Mouse (Mus musculus) C2C12 (cell line): ENCODE results near the gene Spata31d1b. TPM values are rescaled to one million over a fixed set of nuclear protein-coding genes. Genes with fewer than 3 reads are reported as not detected.
"Not testable (repeated sequence)": the region's sequence is repeated elsewhere in the genome, so short reads cannot be mapped to it uniquely, and the experiment has no call there.

Experiments used
- H3K27me3 ChIP-seq: one replicate; pipeline ENCODE4 v1.6.1; 2011; ENCODE audit not compliant: control insufficient read depth, insufficient read depth, insufficient read length
- H3K36me3 ChIP-seq: one replicate; pipeline ENCODE4 v1.6.1; 2011; ENCODE audit not compliant: control insufficient read depth, insufficient read depth
- H3K4me3 ChIP-seq: one replicate; pipeline ENCODE4 v1.5.1; 2011; ENCODE audit warnings: mild to moderate bottlenecking, control low read depth; ENCODE audit not compliant: poor library complexity, insufficient read depth, severe bottlenecking
- H3K79me2 ChIP-seq: one replicate; pipeline ENCODE4 v1.6.1; 2011; ENCODE audit not compliant: control insufficient read depth, insufficient read depth
- H3K79me3 ChIP-seq: one replicate; pipeline ENCODE4 v1.6.1; 2011; ENCODE audit warnings: low read depth, control low read depth
- H3ac ChIP-seq: one replicate; pipeline ENCODE3; 2011; ENCODE audit warnings: low read depth; ENCODE audit not compliant: control insufficient read depth, insufficient read length
- CEBPB ChIP-seq: IDR thresholded peaks from one replicate; pipeline ENCODE4 v1.6.1; 2011; ENCODE audit warnings: low read depth, mild to moderate bottlenecking, control low read depth, moderate library complexity
- CTCF ChIP-seq: IDR thresholded peaks from one replicate; pipeline ENCODE4 v1.5.1; 2011; ENCODE audit not compliant: control insufficient read depth, insufficient read depth, insufficient read length
- FOSL1 ChIP-seq: IDR thresholded peaks from one replicate; pipeline ENCODE4 v1.8.0; 2011; ENCODE audit warnings: mild to moderate bottlenecking, low read length; ENCODE audit not compliant: poor library complexity, insufficient read depth, severe bottlenecking
- MAX ChIP-seq: IDR thresholded peaks from one replicate; pipeline ENCODE4 v1.6.1; 2011; ENCODE audit warnings: mild to moderate bottlenecking, control low read depth
- MYOD1 ChIP-seq: IDR thresholded peaks from one replicate; pipeline ENCODE4 v1.6.1; 2011; ENCODE audit warnings: low read depth; ENCODE audit not compliant: control insufficient read depth, insufficient read length
- MYOG ChIP-seq: IDR thresholded peaks from one replicate; pipeline ENCODE4 v1.6.1; 2011; ENCODE audit not compliant: control insufficient read depth, insufficient read length; ENCODE audit errors: extremely low read depth
- USF1 ChIP-seq: IDR thresholded peaks from one replicate; pipeline ENCODE4 v1.6.1; 2011; ENCODE audit warnings: low read depth, mild to moderate bottlenecking, control low read depth, moderate library complexity
- long read RNA-seq, 2 experiments: library from polyadenylated mRNA; unstranded; transcript quantifications; one replicate each; pipeline ENCODE4 v2.0.0; 2019 to 2020
- polyA plus RNA-seq: library from polyadenylated mRNA; unstranded; fragments of >200 nt; fragmentation: generic; extraction: Trizol; gene quantifications from one replicate; pipeline ENCODE4 v1.2.1, GENCODE M21; 2012; ENCODE audit warnings: missing spikeins

Gene Spata31d1b
- not detected for polyA plus RNA-seq
- long read RNA-seq, experiment 1 = 0 reads
- long read RNA-seq, experiment 2 = 0 reads

GRCm38 (mm10) chr13:59711984-59712383 lies at the start of gene Spata31d1b:
Spata31d1b (plus strand) TSS chr13:59712284.
- not testable (repeated sequence) for H3K79me2 ChIP-seq, H3K36me3 ChIP-seq, H3K79me3 ChIP-seq, H3ac ChIP-seq, H3K4me3 ChIP-seq
- peaks cover 24% of the 10 kb centered on the region for H3K27me3 ChIP-seq

DNA sequence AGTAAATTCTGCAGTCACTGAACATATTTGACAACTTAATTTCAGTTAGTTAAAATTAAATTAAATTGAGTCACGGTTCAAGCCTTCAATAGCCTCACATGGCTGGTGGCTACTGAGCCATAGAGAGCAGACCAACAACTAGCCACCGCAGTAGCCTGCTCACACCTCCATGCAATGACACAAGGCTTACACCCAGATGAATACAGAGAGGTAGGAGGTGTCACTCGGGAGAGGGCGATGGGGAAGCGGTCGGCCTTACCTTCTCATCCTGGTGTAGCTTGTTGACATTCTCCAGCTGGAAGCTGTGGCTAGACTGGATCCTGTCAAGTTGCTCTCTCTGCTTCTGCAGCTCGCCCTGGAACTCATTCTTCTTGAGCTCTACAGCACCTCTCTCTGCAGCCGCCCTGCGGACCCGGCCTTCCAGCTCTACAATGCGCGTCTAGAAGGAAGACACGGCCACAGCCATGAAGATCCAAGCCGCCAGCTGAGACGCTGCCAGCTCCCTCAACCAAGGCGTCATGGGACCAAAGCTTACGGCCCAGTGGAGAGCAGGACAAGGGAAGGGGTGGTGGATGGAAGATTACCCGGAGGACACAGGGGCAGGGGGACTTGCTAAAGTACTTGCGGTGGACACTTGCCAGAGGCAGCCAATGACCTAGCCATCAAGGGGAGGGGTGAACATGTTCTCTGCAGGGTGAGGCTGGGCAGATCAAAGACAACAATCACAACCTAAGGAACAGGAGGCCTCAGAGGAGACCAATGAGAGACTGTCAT lies 48.0 kb upstream of the Spata31d1b start:
- Histone ChIP-seq H3K79me2 (no peaks in the 10 kb centered on the region), H3K27me3 (no peaks in the 10 kb centered on the region), H3K79me3 (no peaks in the 10 kb centered on the region), H3K4me3 (no peak overlapping the region), H3ac (no peak overlapping the region), H3K36me3 (no peaks in the 10 kb centered on the region)
- TF ChIP-seq CTCF (no peak), FOSL1 (no peak), MYOG (no peak), USF1 (no peak), MAX (no peak), CEBPB (no peak), MYOD1 (no peak)

DNA sequence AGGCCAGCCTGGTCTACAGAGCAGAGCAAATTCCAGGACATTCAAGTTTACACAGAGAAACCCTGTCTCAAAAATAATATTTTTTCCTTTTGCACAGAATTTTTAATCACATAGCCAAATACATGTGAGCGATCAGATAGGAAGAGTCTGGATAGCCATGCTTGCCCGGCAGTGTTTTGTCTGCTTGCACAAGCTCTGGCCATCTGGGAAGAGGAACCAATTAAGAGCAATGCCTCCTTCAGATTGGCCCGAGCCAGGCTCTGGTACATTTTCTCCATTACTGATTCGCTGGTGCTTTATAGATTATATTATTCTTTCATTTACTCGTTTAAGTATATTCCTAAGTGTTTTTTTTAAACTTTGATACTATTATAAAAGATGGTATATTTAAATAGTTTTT lies 44.3 kb upstream of the Spata31d1b start:
- Histone ChIP-seq H3K79me2 (no peaks in the 10 kb centered on the region), H3K4me3 (no peak overlapping the region), H3ac (no peak overlapping the region), H3K36me3 (no peaks in the 10 kb centered on the region), H3K27me3 (no peaks in the 10 kb centered on the region), H3K79me3 (no peaks in the 10 kb centered on the region)
- no peak for TF ChIP-seq CTCF
- TF ChIP-seq USF1 = no peak
- TF ChIP-seq CEBPB = no peak
- TF ChIP-seq MYOG = no peak

GRCm38 (mm10) chr13:59668501-59669093 lies 43.5 kb upstream of the Spata31d1b start:
- Histone ChIP-seq H3K27me3 (no peaks in the 10 kb centered on the region), H3K4me3 (no peak overlapping the region), H3K79me3 (no peaks in the 10 kb centered on the region), H3ac (no peak overlapping the region), H3K36me3 (no peaks in the 10 kb centered on the region), H3K79me2 (no peaks in the 10 kb centered on the region)
- TF ChIP-seq CTCF = no peak
- TF ChIP-seq MYOD1 = no peak
- no peak for TF ChIP-seq MYOG
- TF ChIP-seq USF1 = no peak
- TF ChIP-seq FOSL1 = no peak
- TF ChIP-seq MAX = no peak
- TF ChIP-seq CEBPB = no peak

DNA sequence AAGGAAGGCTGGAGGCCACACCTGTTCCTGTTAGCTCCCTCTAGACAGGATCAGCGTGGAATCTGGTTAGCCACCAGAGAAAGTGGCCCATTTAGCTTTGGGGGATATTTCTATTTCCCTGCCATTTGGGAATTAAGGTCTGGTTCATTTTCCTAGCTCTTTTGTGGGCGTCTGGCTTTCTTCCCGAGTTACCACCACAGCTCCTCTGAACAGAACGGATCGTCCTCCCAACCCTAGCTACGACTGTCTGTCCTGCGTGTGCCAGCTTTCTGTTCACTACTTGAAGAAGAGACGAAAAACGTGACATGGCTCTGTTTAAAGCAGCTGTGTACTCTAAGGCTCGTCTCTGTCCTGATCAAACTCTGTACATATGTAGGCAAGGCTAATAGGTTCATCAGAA lies 42.1 kb upstream of the Spata31d1b start:
- TF ChIP-seq MAX (no peak), MYOD1 (no peak), USF1 (no peak), CTCF (no peak), MYOG (no peak), CEBPB (no peak), FOSL1 (no peak)

GRCm38 (mm10) chr13:59671521-59671920 lies 40.6 kb upstream of the Spata31d1b start:
- Histone ChIP-seq H3ac (no peak overlapping the region), H3K79me3 (no peaks in the 10 kb centered on the region), H3K27me3 (no peaks in the 10 kb centered on the region), H3K36me3 (no peaks in the 10 kb centered on the region), H3K79me2 (no peaks in the 10 kb centered on the region), H3K4me3 (no peak overlapping the region)
- no peak for TF ChIP-seq MAX
- no peak for TF ChIP-seq FOSL1
- no peak for TF ChIP-seq MYOG
- TF ChIP-seq CTCF = no peak

More for the DNA sequence above, 42.1 kb upstream of the Spata31d1b start:
- Histone ChIP-seq H3K27me3 (no peaks in the 10 kb centered on the region), H3K4me3 (no peak overlapping the region), H3K36me3 (no peaks in the 10 kb centered on the region), H3ac (no peak overlapping the region), H3K79me3 (no peaks in the 10 kb centered on the region), H3K79me2 (no peaks in the 10 kb centered on the region)
